Mouse (Mus musculus) myocyte (in vitro differentiated cells): ENCODE data around the gene Dcaf12l1. TPM values are rescaled to one million over a fixed set of nuclear protein-coding genes. Genes with fewer than 3 reads are reported as not detected.
"Not testable (repeated sequence)": the region's sequence is repeated elsewhere in the genome, so short reads cannot be mapped to it uniquely, and the experiment has no call there.

ENCODE experiments used
- H3K27me3 ChIP-seq: one replicate; pipeline ENCODE4 v1.6.1; 2011; ENCODE audit not compliant: control insufficient read depth, insufficient read depth, insufficient read length
- H3K36me3 ChIP-seq: one replicate; pipeline ENCODE4 v1.6.1; 2011; ENCODE audit not compliant: control insufficient read depth, insufficient read depth
- H3K4me2 ChIP-seq: one replicate; pipeline ENCODE4 v1.6.1; 2011; ENCODE audit warnings: low read depth, control low read depth
- H3K4me3 ChIP-seq: one replicate; pipeline ENCODE4 v1.5.1; 2011; ENCODE audit warnings: mild to moderate bottlenecking, control low read depth, moderate library complexity
- H3K79me2 ChIP-seq: one replicate; pipeline ENCODE4 v1.6.1; 2011; ENCODE audit not compliant: control insufficient read depth, insufficient read depth
- H3ac ChIP-seq: one replicate; pipeline ENCODE4 v1.6.1; 2011; ENCODE audit not compliant: control insufficient read depth, insufficient read length
- CEBPB ChIP-seq: IDR thresholded peaks from 2 replicates; pipeline ENCODE4 v1.6.1; 2011; ENCODE audit warnings: mild to moderate bottlenecking, moderate library complexity; ENCODE audit not compliant: poor library complexity, insufficient read depth, severe bottlenecking
- E2F4 ChIP-seq: IDR thresholded peaks from one replicate; pipeline ENCODE4 v1.6.1; 2011; ENCODE audit warnings: mild to moderate bottlenecking, control low read depth, moderate library complexity; ENCODE audit not compliant: insufficient read depth
- MAX ChIP-seq: IDR thresholded peaks from one replicate; pipeline ENCODE4 v1.6.1; 2011; ENCODE audit warnings: low read depth, mild to moderate bottlenecking, control low read depth
- MYOD1 ChIP-seq, 3 experiments: IDR thresholded peaks; one replicate each; pipeline ENCODE4 v1.6.1; 2011; ENCODE audit warnings: control low read depth in 2 of 3, low read depth in 2 of 3, mild to moderate bottlenecking in 2 of 3, moderate library complexity in 1 of 3; ENCODE audit not compliant: insufficient read length in 2 of 3, control insufficient read depth in 1 of 3
- MYOG ChIP-seq, 3 experiments: IDR thresholded peaks; one replicate each; pipeline ENCODE4 v1.6.1; 2011; ENCODE audit warnings: control low read depth in 2 of 3, low read depth in 2 of 3, mild to moderate bottlenecking in 2 of 3; ENCODE audit not compliant: insufficient read length in 2 of 3, control insufficient read depth in 1 of 3, insufficient read depth in 1 of 3
- POLR2A ChIP-seq: IDR thresholded peaks from one replicate; pipeline ENCODE4 v1.6.1; 2011; ENCODE audit warnings: low read depth, mild to moderate bottlenecking, control low read depth, moderate library complexity; ENCODE audit not compliant: insufficient read length
- POLR2AphosphoS2 ChIP-seq: IDR thresholded peaks from one replicate; pipeline ENCODE4 v1.6.1; 2011; ENCODE audit warnings: low read depth, control low read depth; ENCODE audit not compliant: insufficient read length
- REST ChIP-seq: IDR thresholded peaks from one replicate; pipeline ENCODE4 v1.6.1; 2011; ENCODE audit warnings: mild to moderate bottlenecking, control low read depth, moderate library complexity; ENCODE audit not compliant: insufficient read depth, insufficient read length
- SRF ChIP-seq: IDR thresholded peaks from one replicate; pipeline ENCODE4 v1.6.1; 2011; ENCODE audit warnings: low read depth; ENCODE audit not compliant: control insufficient read depth, insufficient read length
- TCF12 ChIP-seq: IDR thresholded peaks from one replicate; pipeline ENCODE4 v1.6.1; 2011; ENCODE audit warnings: mild to moderate bottlenecking, control low read depth; ENCODE audit not compliant: poor library complexity, insufficient read depth, severe bottlenecking
- TCF3 ChIP-seq: IDR thresholded peaks from one replicate; pipeline ENCODE4 v1.6.1; 2011; ENCODE audit warnings: low read depth, control low read depth; ENCODE audit not compliant: insufficient read length
- USF1 ChIP-seq: IDR thresholded peaks from one replicate; pipeline ENCODE4 v1.6.1; 2011; ENCODE audit warnings: low read depth, mild to moderate bottlenecking, control low read depth, moderate library complexity
- polyA plus RNA-seq: library from polyadenylated mRNA; unstranded; fragments of >200 nt; fragmentation: generic; extraction: Trizol; gene quantifications from one replicate; pipeline ENCODE4 v1.2.1, GENCODE M21; 2012; ENCODE audit warnings: missing spikeins

Gene Dcaf12l1
- polyA plus RNA-seq = not detected

GRCm38 (mm10) chrX:44789761-44790411 lies at the start of gene Dcaf12l1:
Dcaf12l1 (minus strand) TSS chrX:44790197.
- no peak within 1 kb of the TSS for H3K4me3 ChIP-seq
- no peak for TF ChIP-seq CEBPB
- TF ChIP-seq SRF = no peak
- TF ChIP-seq MAX = no peak
- no peak within 1 kb of the TSS for H3ac ChIP-seq
- H3K36me3 ChIP-seq = no peaks in the 10 kb centered on the region
- H3K4me2 ChIP-seq = no peak within 1 kb of the TSS
- no peaks in the 10 kb centered on the region for H3K27me3 ChIP-seq
- H3K79me2 ChIP-seq = no peaks in the 10 kb centered on the region

- not testable (repeated sequence) for H3K4me2 ChIP-seq, H3ac ChIP-seq, H3K4me3 ChIP-seq, H3K36me3 ChIP-seq, H3K27me3 ChIP-seq, H3K79me2 ChIP-seq
Measured at GRCm38 (mm10) chrX:44809356-44809755, 19.4 kb upstream of the Dcaf12l1 start.

- no peak overlapping the region for H3K4me3 ChIP-seq
- TF ChIP-seq TCF12 (no peak), CEBPB (no peak), SRF (no peak), POLR2AphosphoS2 (no peak), E2F4 (no peak), MAX (no peak), MYOD1 (IDR thresholded peaks at IDR 0.05; ENCODE audit: control insufficient read depth in 1 of 3, insufficient read length in 2 of 3, low read depth in 2 of 3) (no peak), MYOG (IDR thresholded peaks at IDR 0.05; ENCODE audit: control insufficient read depth in 1 of 3, insufficient read depth in 1 of 3, insufficient read length in 2 of 3, low read depth in 2 of 3) (no peak), TCF3 (no peak), REST (no peak), USF1 (no peak), POLR2A (no peak)
Measured at GRCm38 (mm10) chrX:44789036-44789760, 799 bp downstream of the Dcaf12l1 start.

More at GRCm38 (mm10) chrX:44789036-44789760, 799 bp downstream of the Dcaf12l1 start:
- Histone ChIP-seq H3K36me3 (no peaks in the 10 kb centered on the region), H3ac (no peak overlapping the region), H3K79me2 (no peaks in the 10 kb centered on the region), H3K4me2 (no peak overlapping the region), H3K27me3 (no peaks in the 10 kb centered on the region)
